8 mouse cellular contexts compared by ENCODE assay signal in the genomic region with DNA sequence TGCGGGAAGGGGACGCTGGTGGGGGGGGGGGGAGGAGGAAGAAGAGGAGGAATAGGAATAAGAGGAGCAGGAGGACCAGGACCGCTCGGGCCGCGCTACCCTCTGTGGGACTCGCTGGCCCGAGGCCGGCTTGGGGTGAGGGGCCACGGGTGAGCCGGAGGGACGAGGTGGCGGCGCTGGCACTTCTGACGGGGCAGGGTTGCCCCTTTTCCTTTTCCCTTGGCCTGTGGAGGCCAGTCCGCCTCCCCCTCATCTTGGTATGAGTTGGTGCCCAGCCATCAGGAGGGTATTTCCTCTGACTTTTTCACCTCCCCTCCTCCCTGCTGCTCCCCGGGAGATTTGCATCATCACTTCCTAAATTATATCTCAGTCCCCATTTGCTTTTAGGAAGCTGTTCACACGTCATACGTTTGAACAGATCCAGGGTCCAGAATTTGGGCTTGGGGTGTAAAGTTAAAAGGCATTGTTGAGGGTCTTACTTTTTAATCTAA. TPM values are rescaled to one million over a fixed set of nuclear protein-coding genes. Genes with fewer than 3 reads are reported as not detected.
DNase-seq lines count a peak whose midpoint lies in the region; ATAC-seq and TF ChIP-seq lines count a peak whose summit lies in the region.

No protein-coding gene starts in this region.

- H3K27me3 ChIP-seq in lung, embryonic 14.5 days (ENCODE audit: insufficient read depth, low read length): no peaks in the 10 kb centered on the region
- no peaks in the 10 kb centered on the region for H3K27me3 ChIP-seq in neural tube, embryonic 13.5 days

- H3K36me3 ChIP-seq in lung, embryonic 14.5 days (ENCODE audit: insufficient read depth): no peaks in the 10 kb centered on the region
- no peaks in the 10 kb centered on the region; the same call in 1 of the 2 replicates for H3K36me3 ChIP-seq in neural tube, embryonic 13.5 days

- WGBS in lung, embryonic 14.5 days: 0% methylated on average over 14 of the region's 19 CpGs
- 0% methylated on average over 19 of the region's 19 CpGs for WGBS in neural tube, embryonic 13.5 days

- no peaks in the 10 kb centered on the region for H3K9me3 ChIP-seq in lung, embryonic 14.5 days (ENCODE audit: low read depth, low read length)
- H3K9me3 ChIP-seq in neural tube, embryonic 13.5 days: no peaks in the 10 kb centered on the region

- no peak for TF ChIP-seq CTCF in lung, embryonic 14.5 days (IDR thresholded peaks at IDR 0.05; ENCODE audit: low read depth)

- H3K4me3 ChIP-seq in lung, embryonic 14.5 days (ENCODE audit: low read depth, low read length): peak overlapping the region; percentile 93
- H3K4me3 ChIP-seq in neural tube, embryonic 13.5 days: peak overlapping the region; percentile 94

- H3K9ac ChIP-seq in lung, embryonic 14.5 days: peak overlapping the region; percentile 97
- peak overlapping the region; percentile 99 for H3K9ac ChIP-seq in neural tube, embryonic 13.5 days

- peak overlapping the region; percentile 100 for H3K27ac ChIP-seq in lung, embryonic 14.5 days (ENCODE audit: low read depth)
- H3K27ac ChIP-seq in neural tube, embryonic 13.5 days (replicated peaks): peak overlapping the region; percentile 100

- DNase-seq in ovary, adult 18-20 months (ENCODE audit: low spot score): peak; percentile 19
- no peak for DNase-seq in ovary, postnatal 14 days (ENCODE audit: low spot score)
- peak; percentile 71 for DNase-seq in cerebellum, adult 9-11 months
- DNase-seq in heart, adult 18-20 months: peak; percentile 55 to 68
- peak; percentile 44 for DNase-seq in kidney, adult 11 months
- DNase-seq in lung, embryonic 14.5 days: peak; percentile 52
- DNase-seq in urinary bladder, postnatal 36 days (ENCODE audit: low spot score in 2 of 2): peak; percentile 16 to 27

- peak; percentile 24; the same call in 1 of the 2 replicates for ATAC-seq in lung, embryonic 14.5 days (ENCODE audit: insufficient read depth)
- peak; percentile 22 for ATAC-seq in neural tube, embryonic 13.5 days (ENCODE audit: low read depth)

- H3K4me1 ChIP-seq in lung, embryonic 14.5 days (ENCODE audit: insufficient read depth): peaks cover 24% of the 10 kb centered on the region
- peaks cover 54% of the 10 kb centered on the region for H3K4me1 ChIP-seq in neural tube, embryonic 13.5 days (replicated peaks)

- peak overlapping the region; percentile 77 for H3K4me2 ChIP-seq in lung, embryonic 14.5 days
- peak overlapping the region; percentile 86 for H3K4me2 ChIP-seq in neural tube, embryonic 13.5 days

RNA-seq across cellular contexts. Expression of gene Zfand3, which starts 1.0 kb away (rescaled TPM):
- 100 to 1,000 TPM; 120 to 131 TPM for total RNA-seq in heart, adult 18-20 months (2021)
- 41.2 and 47.5 TPM in 2 replicates for polyA plus RNA-seq in lung, embryonic 14.5 days (2014; fragmentation: Nextera tagmentation; extraction: Ambion mirVana)
- 79.3 TPM in 2 replicates for polyA plus RNA-seq in neural tube, embryonic 13.5 days (2015; fragmentation: Nextera tagmentation; extraction: Ambion mirVana)

RNA-seq across cellular contexts. Expression of gene Mdga1, which starts 35.6 kb away (rescaled TPM):
- 10 to 100 TPM; 16.0 to 16.8 TPM for total RNA-seq in heart, adult 18-20 months (2021)
- polyA plus RNA-seq in lung, embryonic 14.5 days (2014; fragmentation: Nextera tagmentation; extraction: Ambion mirVana): 4.7 and 8.9 TPM in 2 replicates
- 9.0 and 10.2 TPM in 2 replicates for polyA plus RNA-seq in neural tube, embryonic 13.5 days (2015; fragmentation: Nextera tagmentation; extraction: Ambion mirVana)
